ENCODE assay signal across 1 mouse cellular context in the genomic region with DNA sequence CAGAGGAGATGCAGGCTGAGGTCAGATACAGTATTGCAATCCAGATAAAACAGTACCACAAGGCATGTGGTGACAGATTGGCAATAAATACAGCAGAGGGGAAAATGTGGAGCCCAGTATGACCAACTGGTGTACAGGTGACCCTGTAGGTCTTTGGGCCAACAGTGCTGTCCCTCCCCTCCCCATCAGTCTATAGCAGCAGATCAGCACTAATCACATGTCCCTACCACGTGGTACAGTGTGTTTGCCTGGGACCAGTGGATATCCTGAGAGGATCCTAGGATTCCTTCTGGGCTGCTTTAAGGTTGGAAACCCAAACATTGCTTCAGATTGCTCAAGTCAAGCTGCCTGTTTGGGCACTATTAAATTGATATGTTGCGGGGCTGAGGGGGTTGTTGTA.
TF ChIP-seq lines count a peak whose summit lies in the region.

No protein-coding gene starts in this region.

TF ChIP-seq in MEL, 35 proteins besides CTCF, POLR2A, EP300 and RAD21 (continued from another document):
- TF ChIP-seq MAX (IDR thresholded peaks at IDR 0.05; ENCODE audit: low read length) (0 out of 2 replicates have a peak, but pooled peaks have one; percentile 24), MYB (IDR thresholded peaks at IDR 0.05; ENCODE audit: low read depth, low read length) (no peak), USF1 (IDR thresholded peaks at IDR 0.05; ENCODE audit: low read depth, low read length) (peak; percentile 34; the same call in 1 of the 2 replicates), MEF2A (IDR thresholded peaks at IDR 0.05; ENCODE audit: extremely low read depth, insufficient replicate concordance, low read depth, low read length, poor library complexity, severe bottlenecking) (no peak)
